Mouse (Mus musculus) hindbrain, embryonic 14.5 days (tissue): Measurements from ENCODE around the gene Ptn. TPM values are rescaled to one million over a fixed set of nuclear protein-coding genes. Genes with fewer than 3 reads are reported as not detected.
A peak's percentile ranks its signal among the peaks of the same experiment; 100 is the strongest.

Experiments used
- ATAC-seq: fragments of 200-750 bp; cut with Nextera tagmentation; 2 replicates; pipeline ENCODE4 v1.8.0; 2017; ENCODE audit warnings: moderate number of reproducible peaks, mild to moderate bottlenecking, moderate TSS enrichment, moderate library complexity; ENCODE audit not compliant: low FRiP score
- DNase-seq: peaks from one replicate; pipeline ENCODE4 v3.0.0-alpha.2; 2015; ENCODE audit warnings: low spot score
- H3K27ac ChIP-seq: fragments of 300-500 bp; sonication (generic); 2 replicates; pipeline ENCODE4 v1.5.1; 2014; ENCODE audit warnings: mild to moderate bottlenecking, moderate library complexity
- H3K27me3 ChIP-seq: fragments of 300-500 bp; sonication (generic); 2 replicates; pipeline ENCODE4 v1.6.1; 2014; ENCODE audit warnings: mild to moderate bottlenecking, low read length, mixed read lengths; ENCODE audit not compliant: control insufficient read depth, insufficient read depth
- H3K36me3 ChIP-seq: fragments of 300-500 bp; sonication (generic); replicated peaks from 2 replicates; pipeline ENCODE4 v1.6.1; 2014; ENCODE audit not compliant: control insufficient read depth, insufficient read depth
- H3K4me1 ChIP-seq: fragments of 300-500 bp; sonication (generic); replicated peaks from 2 replicates; pipeline ENCODE4 v1.6.1; 2014; ENCODE audit warnings: antibody characterized with exemption, low read length, mixed read lengths; ENCODE audit not compliant: control insufficient read depth, insufficient read depth
- H3K4me2 ChIP-seq: fragments of 300-500 bp; sonication (generic); replicated peaks from 2 replicates; pipeline ENCODE4 v1.6.1; 2014; ENCODE audit warnings: mild to moderate bottlenecking, moderate library complexity
- H3K4me3 ChIP-seq: fragments of 300-500 bp; sonication (generic); replicated peaks from 2 replicates; pipeline ENCODE4 v1.5.1; 2014; ENCODE audit warnings: mild to moderate bottlenecking, low read length
- H3K9ac ChIP-seq: fragments of 300-500 bp; sonication (generic); 2 replicates; pipeline ENCODE4 v1.6.1; 2014
- H3K9me3 ChIP-seq: fragments of 300-500 bp; sonication (generic); 2 replicates; pipeline ENCODE4 v1.6.1; 2016; ENCODE audit warnings: low read length; ENCODE audit not compliant: control insufficient read depth
- WGBS: fragments of 180-500 bp; shearing (Covaris S2); extraction: QIAGEN DNeasy Blood & Tissue Kit; methylation state at CpG from one replicate; pipeline ENCODE4 v1.1.7; 2014; 5-methylcytosine and 5-hydroxymethylcytosine counted together
- microRNA-seq: library from miRNA; unstranded; fragments of <30 nt; microRNA quantifications from one replicate; pipeline ENCODE4, GENCODE M21; 2016
- polyA plus RNA-seq: library from polyadenylated mRNA; unstranded; fragments of >200 nt; fragmentation: Nextera tagmentation; extraction: Ambion mirVana; gene quantifications from 2 replicates; pipeline ENCODE4 v1.2.1, GENCODE M21; 2014

Gene Ptn
- polyA plus RNA-seq, 1 experiment from 2014 or later: 732 TPM

DNA sequence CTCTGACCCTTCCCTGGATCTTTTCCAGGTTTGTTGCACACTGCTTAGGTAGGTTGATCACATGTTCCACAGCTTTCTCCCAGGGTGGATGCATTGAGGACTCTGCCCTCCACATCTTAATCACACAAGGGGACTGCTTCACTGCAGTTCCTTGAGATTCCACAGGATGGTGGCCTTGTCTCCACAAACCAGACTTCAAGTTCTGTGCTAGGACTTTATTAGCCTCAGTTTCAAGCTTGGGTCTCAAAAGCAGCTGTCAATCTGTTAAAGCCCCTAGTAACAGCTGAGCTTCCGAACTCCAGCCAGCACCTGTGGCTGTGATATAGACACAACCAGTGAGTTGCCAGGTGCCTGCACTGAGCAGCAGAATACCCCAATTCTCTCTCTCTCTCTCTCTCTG, 118.5 kb downstream of the Ptn start:
- Histone ChIP-seq H3K4me3 (no peak overlapping the region), H3K4me1 (no peaks in the 10 kb centered on the region), H3K27me3 (no peaks in the 10 kb centered on the region), H3K36me3 (no peaks in the 10 kb centered on the region), H3K9ac (no peak overlapping the region), H3K9me3 (no peaks in the 10 kb centered on the region), H3K27ac (no peak overlapping the region), H3K4me2 (no peak overlapping the region)
- peak; percentile 77 for DNase-seq
- WGBS: 4% methylated on average over 1 of the region's 1 CpGs
- ATAC-seq: peak; percentile 79

DNA sequence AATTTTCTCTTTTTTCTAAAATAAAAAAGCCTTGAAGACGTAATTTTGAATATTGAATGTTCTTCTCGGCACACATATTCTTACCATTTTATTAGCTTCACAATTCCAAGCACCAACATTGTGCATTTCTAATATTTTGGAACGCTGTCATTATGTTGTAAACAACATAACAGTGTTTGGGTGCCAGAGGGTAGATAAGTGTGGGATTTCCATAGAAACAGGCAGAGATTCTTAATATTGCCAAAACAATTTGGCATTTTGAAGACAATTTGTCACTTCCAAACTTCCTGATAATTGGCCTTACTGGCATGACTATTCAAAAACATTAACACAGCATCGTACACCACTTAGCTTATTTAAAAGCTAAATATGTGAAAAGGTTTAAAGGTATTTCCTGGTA, 119.1 kb downstream of the Ptn start:
- ATAC-seq (no peak), DNase-seq (no peak)
- 83% methylated on average over 4 of the region's 4 CpGs for WGBS
- no peaks in the 10 kb centered on the region for H3K36me3 ChIP-seq
- no peaks in the 10 kb centered on the region for H3K27me3 ChIP-seq
- H3K4me2 ChIP-seq: no peak overlapping the region
- H3K9me3 ChIP-seq: no peaks in the 10 kb centered on the region
- no peak overlapping the region for H3K4me3 ChIP-seq
- no peak overlapping the region for H3K27ac ChIP-seq
- H3K9ac ChIP-seq: no peak overlapping the region
- no peaks in the 10 kb centered on the region for H3K4me1 ChIP-seq

DNA sequence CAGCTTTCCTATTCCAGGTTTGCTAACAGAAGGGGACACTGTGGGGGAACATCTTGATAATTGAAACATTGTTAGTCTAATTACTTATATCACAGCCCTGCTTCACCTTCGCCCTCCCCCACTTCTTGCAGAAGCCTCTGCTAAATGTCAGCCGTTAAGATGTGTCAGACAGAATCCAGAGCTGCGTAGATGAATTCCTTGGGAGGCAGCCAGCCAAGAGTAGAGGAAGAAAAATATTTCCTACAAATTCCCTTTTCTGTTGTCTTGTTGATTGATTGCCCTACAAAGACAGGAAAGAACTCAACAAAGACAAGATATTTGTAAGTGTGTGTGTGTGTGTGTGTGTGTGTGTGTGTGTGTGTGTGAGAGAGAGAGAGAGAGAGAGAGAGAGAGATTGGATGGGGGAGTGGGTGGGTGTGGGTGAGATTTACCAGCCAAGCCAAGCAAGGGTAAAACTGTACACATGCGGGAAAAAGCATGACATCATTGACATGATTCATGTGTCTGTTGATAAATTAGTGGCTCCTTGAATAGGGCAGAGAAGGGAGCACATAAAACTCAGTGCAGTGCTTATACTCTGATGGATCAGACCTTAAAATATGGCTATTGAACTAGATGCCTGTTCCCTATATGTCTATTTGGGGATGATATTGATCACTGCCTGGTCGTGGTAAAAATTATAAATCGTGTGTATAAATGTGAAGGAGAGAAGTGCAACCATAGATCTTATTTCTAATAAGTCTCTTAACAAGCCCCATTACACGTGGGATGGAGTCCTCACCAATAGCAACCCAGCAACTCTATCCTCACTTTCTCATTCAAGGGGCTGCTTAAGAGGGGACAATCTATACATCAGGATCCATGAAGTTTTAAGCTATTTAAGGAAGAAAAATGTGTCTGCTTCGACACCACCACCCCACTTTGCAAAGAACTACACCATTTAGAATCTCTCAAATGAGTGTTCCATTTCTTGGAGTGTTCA, 133.0 kb downstream of the Ptn start:
- Histone ChIP-seq H3K27ac (0 out of 2 replicates have a peak overlapping the region, but pooled peaks have one; percentile 32), H3K4me1 (0 out of 2 replicates have a peak, but pooled peaks cover 10% of the 10 kb centered on the region), H3K9me3 (no peaks in the 10 kb centered on the region), H3K4me2 (no peak overlapping the region), H3K4me3 (no peak overlapping the region), H3K27me3 (no peaks in the 10 kb centered on the region), H3K9ac (no peak overlapping the region), H3K36me3 (no peaks in the 10 kb centered on the region)
- ATAC-seq: no peak; the same call in 1 of the 2 replicates
- WGBS: 62% methylated on average over 8 of the region's 8 CpGs
- DNase-seq: no peak

DNA sequence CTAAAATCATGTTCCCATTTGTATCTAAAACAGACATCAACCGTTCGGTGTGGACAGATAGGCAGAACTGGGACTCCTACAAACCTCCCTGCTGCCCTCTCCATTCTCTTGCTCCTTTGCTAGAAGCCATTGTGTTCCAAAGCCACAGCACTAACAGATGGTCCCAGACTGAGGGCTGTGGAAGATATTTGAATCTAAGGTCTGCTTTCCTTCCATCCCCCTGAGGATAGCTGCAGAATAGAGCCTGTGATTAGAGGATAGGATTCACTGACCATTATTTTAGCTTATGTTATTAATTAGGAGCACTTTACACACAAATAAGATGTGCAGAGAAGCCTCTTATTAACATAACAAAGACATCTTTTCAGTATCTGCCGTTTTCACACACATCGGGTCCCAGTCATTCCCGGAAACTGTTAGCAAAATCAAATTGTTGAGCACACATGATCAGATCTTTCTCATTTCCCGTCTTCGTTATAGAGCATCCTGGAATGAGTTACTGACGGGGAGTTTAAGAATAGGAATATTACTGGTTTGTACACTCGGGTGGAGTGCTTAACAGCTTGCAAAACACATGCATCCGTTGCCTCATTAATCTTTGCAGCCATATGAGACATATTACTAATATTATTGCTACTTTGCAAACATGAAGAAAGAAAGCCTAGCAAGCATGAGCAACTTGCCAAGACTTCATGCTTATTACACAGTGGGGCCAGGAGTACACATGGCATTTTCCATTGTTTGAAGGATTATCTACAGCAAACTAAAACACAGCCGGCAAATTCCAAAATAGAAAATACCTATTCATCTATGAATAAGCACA, 137.4 kb downstream of the Ptn start:
- ATAC-seq: peak; percentile 65
- no peaks in the 10 kb centered on the region for H3K36me3 ChIP-seq
- WGBS: 34% methylated on average over 11 of the region's 11 CpGs
- 0 out of 2 replicates have a peak overlapping the region, but pooled peaks have one; percentile 21 for H3K27ac ChIP-seq
- no peak overlapping the region for H3K9ac ChIP-seq
- DNase-seq: no peak
- H3K4me3 ChIP-seq: no peak overlapping the region
- no peaks in the 10 kb centered on the region for H3K9me3 ChIP-seq
- H3K4me2 ChIP-seq: no peak overlapping the region
- 0 out of 2 replicates have a peak, but pooled peaks cover 10% of the 10 kb centered on the region for H3K4me1 ChIP-seq
- H3K27me3 ChIP-seq: no peaks in the 10 kb centered on the region

DNA sequence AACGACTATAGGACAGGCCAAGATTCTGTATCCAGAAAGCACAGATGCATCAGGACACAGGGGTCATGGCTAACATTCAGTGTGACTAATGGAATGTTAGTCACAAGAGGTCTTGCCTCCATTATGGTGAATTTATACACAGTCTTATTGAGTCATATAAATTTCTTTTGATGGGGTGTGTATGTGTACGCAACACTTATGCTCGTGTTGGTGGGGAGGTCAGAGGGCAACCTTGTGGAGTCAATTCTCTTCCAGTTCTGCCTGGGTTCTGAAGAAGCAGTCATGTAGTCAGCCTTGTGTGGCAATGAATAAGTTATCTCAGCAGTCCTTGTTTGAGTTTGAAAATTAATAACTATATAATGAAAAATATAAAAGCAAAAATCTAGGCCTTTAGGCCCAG, 138.7 kb downstream of the Ptn start:
- H3K9ac ChIP-seq: no peak overlapping the region
- no peaks in the 10 kb centered on the region for H3K27me3 ChIP-seq
- H3K27ac ChIP-seq: no peak overlapping the region
- H3K4me1 ChIP-seq: 0 out of 2 replicates have a peak, but pooled peaks cover 6% of the 10 kb centered on the region
- H3K9me3 ChIP-seq: no peaks in the 10 kb centered on the region
- WGBS: 84% methylated on average over 3 of the region's 3 CpGs
- ATAC-seq (no peak), DNase-seq (no peak)
- no peaks in the 10 kb centered on the region for H3K36me3 ChIP-seq
- H3K4me2 ChIP-seq: no peak overlapping the region
- no peak overlapping the region for H3K4me3 ChIP-seq

Small RNA genes lying within 50 kb of the gene (microRNA-seq; reads per million reads assigned to microRNA genes)
- not detected for gene Gm25111
